17 mouse cellular contexts compared by ENCODE assay signal in the genomic region with DNA sequence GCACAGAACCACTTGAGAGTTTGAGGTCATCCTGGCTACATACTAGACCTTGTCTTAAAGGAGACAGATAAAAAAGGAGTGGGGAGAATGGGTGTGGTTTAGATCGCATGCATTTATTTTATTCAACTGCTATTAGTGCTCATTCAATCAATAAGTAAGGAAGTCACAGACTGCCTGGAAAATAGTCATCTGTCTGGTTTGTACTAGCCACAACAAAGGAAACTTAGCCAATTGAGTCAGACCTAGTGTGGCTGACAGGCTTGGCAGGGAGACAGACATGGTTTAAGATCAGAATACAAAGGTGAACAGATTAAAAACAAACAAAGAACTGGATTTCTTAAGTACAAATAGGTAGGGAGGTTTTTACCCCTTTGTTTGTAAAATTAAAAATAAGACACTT.
"Had no signal": no experiment of that assay in that cellular context is flagged by ENCODE, and none has a peak within 500 bp of the region (broad histone marks: within the 10 kb centered on the region; RNA-seq: fewer than 3 reads in every experiment).

No protein-coding gene starts in this region.

- H3K9me3 ChIP-seq: lung, embryonic 15.5 days; midbrain, embryonic 10.5 days; midbrain, embryonic 13.5 days; midbrain, embryonic 15.5 days; neural tube, embryonic 13.5 days; neural tube, embryonic 15.5 days; stomach, embryonic 15.5 days had no signal

- H3K9ac ChIP-seq: liver, embryonic 14.5 days; lung, embryonic 15.5 days; midbrain, embryonic 13.5 days; midbrain, embryonic 15.5 days; neural tube, embryonic 13.5 days; neural tube, embryonic 15.5 days; stomach, embryonic 15.5 days had no signal

- H3K4me2 ChIP-seq: lung, embryonic 15.5 days; midbrain, embryonic 13.5 days; midbrain, embryonic 15.5 days; neural tube, embryonic 13.5 days; neural tube, embryonic 15.5 days; stomach, embryonic 15.5 days had no signal

- H3K27me3 ChIP-seq: lung, embryonic 15.5 days; midbrain, embryonic 13.5 days; midbrain, embryonic 15.5 days; neural tube, embryonic 13.5 days; neural tube, embryonic 15.5 days; stomach, embryonic 15.5 days had no signal

- H3K4me3 ChIP-seq: lung, embryonic 15.5 days; midbrain, embryonic 10.5 days; midbrain, embryonic 13.5 days; midbrain, embryonic 15.5 days; myocyte; neural tube, embryonic 13.5 days; neural tube, embryonic 15.5 days; stomach, embryonic 15.5 days had no signal

- ATAC-seq: lung, postnatal 0 days; midbrain, embryonic 13.5 days; midbrain, embryonic 15.5 days had no signal

- DNase-seq: lung, adult 2 months; lung, postnatal 4 days; right cerebral cortex, postnatal 14 days; thymus, adult 2 months; thymus, postnatal 25 days; thymus, postnatal 4 days had no signal

- H3K27ac ChIP-seq: liver, embryonic 14.5 days; lung, embryonic 15.5 days; midbrain, embryonic 10.5 days; midbrain, embryonic 13.5 days; midbrain, embryonic 15.5 days; neural tube, embryonic 13.5 days; neural tube, embryonic 15.5 days; stomach, embryonic 15.5 days; stomach, postnatal 0 days had no signal

- H3K4me1 ChIP-seq: lung, embryonic 15.5 days; midbrain, embryonic 13.5 days; midbrain, embryonic 15.5 days; neural tube, embryonic 13.5 days; neural tube, embryonic 15.5 days; stomach, embryonic 15.5 days had no signal

- H3K36me3 ChIP-seq: lung, embryonic 15.5 days; midbrain, embryonic 10.5 days; midbrain, embryonic 13.5 days; midbrain, embryonic 15.5 days; neural tube, embryonic 13.5 days; neural tube, embryonic 15.5 days; stomach, embryonic 15.5 days had no signal
